Mouse (Mus musculus): ENCODE measurements around the gene Serpina11. TPM values are rescaled to one million over a fixed set of nuclear protein-coding genes. Genes with fewer than 3 reads are reported as not detected.

The Serpina11 gene
- not detected for polyA plus RNA-seq (2017; shearing (Covaris generic))

GRCm38 (mm10) chr12:103989857-103990256 is at the start of gene Serpina11:
Gene Serpina11, minus strand, starts transcription at chr12:103989957.

GRCm38 (mm10) chr12:104013620-104014019 is 23.9 kb upstream of the Serpina11 start, which contains the start of gene Serpina9:
Gene Serpina9, minus strand, starts transcription at chr12:104013755.

GRCm38 (mm10) chr12:103958798-103959197 is 31.0 kb downstream of the Serpina11 start, which contains the start of gene Serpina1e:
Gene Serpina1e, minus strand, starts transcription at chr12:103958975.

Other genes with a start within 250 kb of the Serpina11 start
- gene Serpina1d, start 216.4 kb downstream of the Serpina11 start, polyA plus RNA-seq (2017; shearing (Covaris generic)), result not detected
- gene Serpina1b, start 159.6 kb downstream of the Serpina11 start, polyA plus RNA-seq (2017; shearing (Covaris generic)), result under 1 TPM in 1 of 2 experiments, not detected in 1; 0.38 TPM
- gene Serpina1a, start 126.4 kb downstream of the Serpina11 start, polyA plus RNA-seq (2017; shearing (Covaris generic)), result not detected
- not detected for gene Serpina1c, start 85.1 kb downstream of the Serpina11 start, polyA plus RNA-seq (2017; shearing (Covaris generic))
- not detected for gene Serpina1e, start 31.0 kb downstream of the Serpina11 start, polyA plus RNA-seq (2017; shearing (Covaris generic))
- gene Serpina9, start 23.8 kb upstream of the Serpina11 start, polyA plus RNA-seq (2017; shearing (Covaris generic)), result 10 to 100 TPM in 1 of 2 experiments, 1 to 10 TPM in 1; 2.1 to 10.2 TPM
- under 1 TPM; 0.07 to 0.12 TPM for gene Serpina12, start 54.5 kb upstream of the Serpina11 start, polyA plus RNA-seq (2017; shearing (Covaris generic))
- gene Serpina5, start 111.2 kb upstream of the Serpina11 start, polyA plus RNA-seq (2017; shearing (Covaris generic)), result under 1 TPM; 0.07 to 0.21 TPM
- gene Serpina3a, start 122.8 kb upstream of the Serpina11 start, polyA plus RNA-seq (2017; shearing (Covaris generic)), result not detected
- gene Serpina3b, start 138.0 kb upstream of the Serpina11 start, polyA plus RNA-seq (2017; shearing (Covaris generic)), result 1 to 10 TPM in 1 of 2 experiments, under 1 TPM in 1; 0.14 to 1.7 TPM
- gene Serpina3c, start 163.9 kb upstream of the Serpina11 start, polyA plus RNA-seq (2017; shearing (Covaris generic)), result not detected
- 10 to 100 TPM; 10.3 to 12.1 TPM for gene Serpina3f, start 224.6 kb upstream of the Serpina11 start, polyA plus RNA-seq (2017; shearing (Covaris generic))
- gene Serpina3g, start 246.3 kb upstream of the Serpina11 start, polyA plus RNA-seq (2017; shearing (Covaris generic)), result 100 to 1,000 TPM in 1 of 2 experiments, 10 to 100 TPM in 1; 77.8 to 368 TPM

Measured in inflammation-experienced regulatory T-cells (primary cell).